Mouse (Mus musculus): ENCODE measurements around the gene Iqgap1.

DNA sequence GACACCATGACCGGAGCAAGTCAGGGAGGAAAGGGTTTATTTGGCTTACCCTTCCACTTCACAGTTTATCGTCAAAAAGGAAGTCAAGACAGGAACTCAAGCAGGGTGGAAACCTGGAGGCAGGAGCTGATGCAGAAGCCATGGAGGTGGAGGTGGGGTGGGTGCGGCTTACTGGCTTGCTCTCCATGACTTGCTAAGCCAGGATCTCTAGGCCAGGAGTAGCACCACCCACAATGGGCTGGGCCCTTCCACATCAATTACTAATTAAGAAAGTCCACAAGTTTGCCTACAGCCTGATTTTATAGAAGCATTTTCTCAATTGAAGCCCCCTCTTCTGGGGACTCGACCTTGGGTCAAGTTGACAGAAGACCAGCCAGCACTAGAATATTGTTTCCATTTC lies 121.7 kb downstream of the Iqgap1 start:
- TF ChIP-seq CTCF (IDR thresholded peaks at IDR 0.05; ENCODE audit: low read depth) (no peak), EP300 (IDR thresholded peaks at IDR 0.05; ENCODE audit: low read depth) (no peak)

Data from liver, embryonic 14.5 days (tissue).